Mouse (Mus musculus) thymus, postnatal 36 days (tissue): ENCODE measurements around the gene 4933411K16Rik.
A peak's percentile ranks its signal among the peaks of the same experiment; 100 is the strongest.
"Not testable (repeated sequence)": the region's sequence is repeated elsewhere in the genome, so short reads cannot be mapped to it uniquely, and the experiment has no call there.

Experiments
- DNase-seq, 2 experiments: peaks; one replicate each; pipeline ENCODE4 v3.0.0; 2022; ENCODE audit warnings: mixed read lengths in 2 of 2

Gene 4933411K16Rik

GRCm38 (mm10) chr19:42079950-42080349 is 27.9 kb downstream of the 4933411K16Rik start:
- DNase-seq, result no peak

GRCm38 (mm10) chr19:42080469-42080868 is 28.4 kb downstream of the 4933411K16Rik start:
- DNase-seq, result no peak

- DNase-seq, result not testable (repeated sequence)
These were observed 29.6 kb downstream of the 4933411K16Rik start for GRCm38 (mm10) chr19:42081613-42082012.

- DNase-seq, result no peak
These were observed 33.6 kb downstream of the 4933411K16Rik start for GRCm38 (mm10) chr19:42085690-42086089.

- peak in 1 of 2 experiments; percentile 20 for DNase-seq
These were observed 34.1 kb downstream of the 4933411K16Rik start, which contains the start of gene Morn4 for GRCm38 (mm10) chr19:42086166-42086565. TSS of gene Morn4 (minus strand) at chr19:42086357.

- peak; percentile 70 to 81 for DNase-seq
These were observed 37.2 kb downstream of the 4933411K16Rik start for GRCm38 (mm10) chr19:42089103-42089747.

GRCm38 (mm10) chr19:42089748-42090595 is 37.9 kb downstream of the 4933411K16Rik start, which contains the start of gene Pi4k2a:
TSS of gene Pi4k2a (plus strand) at chr19:42090470.
- peak; percentile 97 to 99 for DNase-seq

- peak; percentile 50 to 67 for DNase-seq
These were observed 38.6 kb downstream of the 4933411K16Rik start for GRCm38 (mm10) chr19:42090637-42091141.

- DNase-seq, result no peak
These were observed 47.4 kb downstream of the 4933411K16Rik start for GRCm38 (mm10) chr19:42099406-42099805.
